Mouse (Mus musculus): ENCODE measurements around the gene Dlgap4. TPM values are rescaled to one million over a fixed set of nuclear protein-coding genes. Genes with fewer than 3 reads are reported as not detected.

Dlgap4 gene
- total RNA-seq, 4 experiments from 2014 or later, result 180 to 193 (median 189) TPM

DNA sequence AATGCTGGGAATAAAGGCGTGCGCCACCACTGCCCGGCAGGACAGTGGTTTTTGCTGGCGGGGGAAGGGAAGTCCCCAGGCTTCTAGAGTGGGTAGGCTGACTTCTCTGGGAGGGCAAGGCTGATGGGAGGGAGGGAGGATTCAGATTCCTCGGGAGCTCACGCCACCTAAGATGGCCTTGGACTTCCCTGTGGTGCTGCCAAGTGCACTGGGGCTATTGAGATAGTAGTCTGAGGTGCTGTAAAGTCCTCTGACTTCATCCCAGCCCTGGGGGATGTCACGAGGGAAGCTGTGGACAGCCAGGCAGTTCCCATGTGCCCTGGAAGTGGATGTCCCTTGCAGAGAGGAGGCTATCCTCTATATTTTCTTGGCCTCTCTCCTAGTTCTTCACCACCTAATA lies 124.5 kb downstream of the Dlgap4 start:
- DNase-seq (ENCODE audit: low spot score in 2 of 2), result no peak

DNA sequence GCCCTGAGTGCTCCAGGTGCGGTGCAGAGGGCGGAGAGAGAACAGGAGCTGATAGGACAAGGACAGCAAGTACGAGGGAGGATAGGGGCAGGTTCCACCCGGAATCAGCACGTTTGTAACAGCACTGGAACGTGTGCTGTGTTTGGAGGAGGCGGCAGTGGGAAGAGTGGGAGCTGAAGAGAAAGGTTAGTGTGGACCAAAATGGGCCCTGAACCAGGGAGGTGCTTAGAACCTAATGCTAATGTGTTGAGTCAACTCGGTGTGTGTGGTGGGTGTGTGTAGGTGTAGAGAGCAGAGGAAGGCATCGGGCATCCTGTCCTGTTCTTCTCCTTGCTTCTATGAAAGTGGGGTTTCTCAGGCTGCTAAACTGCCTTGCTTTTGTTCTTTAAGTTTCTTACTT lies 127.8 kb downstream of the Dlgap4 start:
- DNase-seq (ENCODE audit: low spot score in 2 of 2), result no peak

DNA sequence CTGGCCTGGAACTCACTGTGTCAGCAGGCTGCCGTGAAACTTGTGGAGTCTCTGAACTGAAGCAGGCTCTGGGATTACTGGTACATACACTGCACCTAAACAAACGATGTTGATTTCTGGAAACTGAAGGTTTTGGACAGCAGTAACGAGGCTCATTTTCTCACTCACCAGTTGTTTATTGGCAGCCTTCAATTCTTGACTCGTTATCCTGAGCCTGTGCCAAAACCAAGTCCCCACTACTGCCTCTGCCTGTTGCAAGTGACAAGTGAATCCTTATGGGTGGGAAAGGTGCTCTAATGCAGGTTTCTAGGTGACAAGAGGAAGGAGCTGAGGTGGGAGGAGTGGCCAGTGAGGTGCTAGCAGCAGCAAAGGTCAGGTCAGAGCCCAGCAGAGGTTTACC lies 128.5 kb downstream of the Dlgap4 start:
- DNase-seq (ENCODE audit: low spot score in 2 of 2), result no peak

DNA sequence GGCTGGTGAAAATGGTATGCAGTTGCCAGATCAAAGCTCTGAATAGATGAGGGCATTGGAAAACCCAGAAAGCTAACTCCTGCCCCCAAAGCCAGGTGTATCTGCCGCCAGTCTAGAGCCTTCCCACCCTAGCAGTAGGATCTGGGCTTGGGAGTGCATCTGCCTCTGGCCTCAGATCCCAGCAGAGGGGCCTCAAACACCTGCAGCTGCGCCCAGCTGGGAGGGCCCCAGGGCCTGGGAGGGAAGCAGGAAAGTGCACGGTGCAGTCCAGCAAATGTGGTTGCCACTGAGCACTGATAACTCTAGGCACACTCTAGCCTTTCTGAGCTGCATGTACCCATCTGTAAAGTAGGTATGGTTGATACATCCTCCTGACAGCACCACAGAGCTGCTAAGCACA lies 129.7 kb downstream of the Dlgap4 start:
- no peak for DNase-seq (ENCODE audit: low spot score in 2 of 2)

DNA sequence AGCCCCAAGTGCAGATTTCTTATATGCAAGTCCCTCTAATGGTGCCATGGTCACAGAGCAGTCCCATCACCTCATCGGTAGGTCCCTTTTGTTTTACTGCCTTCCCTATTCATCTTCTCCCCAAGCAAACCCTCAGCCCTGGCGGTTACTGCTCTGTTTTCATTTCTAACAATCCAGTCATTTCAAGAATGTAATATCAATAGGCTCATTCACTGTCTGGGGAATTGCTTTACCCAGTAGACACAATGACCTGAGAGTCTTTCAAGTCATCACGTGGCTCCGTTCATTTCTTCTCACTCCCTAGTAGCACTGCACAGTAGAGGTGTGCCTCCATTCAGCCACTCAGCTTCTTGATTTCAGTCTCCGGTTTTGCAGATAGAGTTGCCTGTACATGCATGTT lies 130.9 kb downstream of the Dlgap4 start:
- DNase-seq (ENCODE audit: low spot score in 2 of 2), result no peak

DNA sequence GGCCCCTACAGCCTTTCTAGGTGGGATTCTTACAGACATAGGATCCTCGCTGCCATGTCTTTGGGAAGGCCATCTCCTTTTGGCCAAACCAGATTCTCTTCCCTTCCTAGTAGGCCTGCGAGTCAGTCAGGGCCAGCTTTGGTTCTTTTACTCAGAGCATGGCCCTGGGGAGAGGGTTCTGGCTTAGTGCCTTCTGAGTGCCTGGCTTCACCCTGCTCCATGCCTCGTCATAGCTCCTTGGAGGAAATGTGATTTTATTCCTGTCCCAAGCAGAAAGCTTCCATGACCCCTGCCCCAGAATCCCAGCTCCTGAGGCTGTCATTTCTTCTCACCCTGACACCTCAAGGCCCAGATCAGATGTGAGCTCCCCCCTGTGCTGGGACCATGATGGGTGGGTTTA lies 133.8 kb downstream of the Dlgap4 start:
- DNase-seq (ENCODE audit: low spot score in 2 of 2), result no peak

DNA sequence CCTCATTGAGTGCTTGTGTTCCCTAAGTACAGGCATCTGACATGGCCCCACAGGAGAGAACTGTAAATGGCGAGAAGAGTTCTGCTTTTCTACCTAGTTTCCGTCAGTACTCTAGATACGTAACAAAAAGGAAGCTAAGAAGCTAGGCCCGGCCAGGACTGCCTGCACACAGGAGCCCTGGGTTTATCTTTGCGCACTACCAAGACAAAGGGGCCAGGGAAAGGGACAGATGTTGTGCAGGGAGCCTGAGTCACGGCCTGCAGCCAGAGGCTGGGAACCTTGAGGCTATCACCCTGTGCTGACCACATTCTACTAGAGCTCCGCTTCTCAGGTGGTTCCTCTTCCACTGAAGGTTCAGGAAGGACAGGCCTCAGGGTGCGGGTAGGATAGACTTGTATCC lies 136.2 kb downstream of the Dlgap4 start:
- DNase-seq (ENCODE audit: low spot score in 2 of 2), result no peak

DNA sequence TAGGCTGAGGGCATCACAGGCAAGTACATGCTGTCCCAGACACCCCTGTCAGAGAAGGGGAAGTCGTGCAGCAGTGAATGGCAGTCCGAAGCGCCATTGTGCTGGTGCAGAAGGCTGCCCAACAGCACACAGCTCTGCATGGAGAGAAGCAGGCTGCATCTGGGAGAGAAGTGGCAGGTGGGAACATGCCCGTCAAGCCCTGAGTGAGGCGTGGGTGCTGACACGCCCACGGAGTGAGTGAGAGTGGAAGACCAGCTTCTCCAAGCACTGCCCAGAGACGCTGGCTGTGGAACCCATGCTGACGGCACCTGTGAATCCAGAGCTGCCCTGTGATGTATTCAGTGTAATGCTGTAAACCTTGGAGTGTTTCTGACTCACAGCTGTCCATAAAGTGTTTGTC lies 143.4 kb downstream of the Dlgap4 start:
- DNase-seq (ENCODE audit: low spot score in 2 of 2), result no peak

DNA sequence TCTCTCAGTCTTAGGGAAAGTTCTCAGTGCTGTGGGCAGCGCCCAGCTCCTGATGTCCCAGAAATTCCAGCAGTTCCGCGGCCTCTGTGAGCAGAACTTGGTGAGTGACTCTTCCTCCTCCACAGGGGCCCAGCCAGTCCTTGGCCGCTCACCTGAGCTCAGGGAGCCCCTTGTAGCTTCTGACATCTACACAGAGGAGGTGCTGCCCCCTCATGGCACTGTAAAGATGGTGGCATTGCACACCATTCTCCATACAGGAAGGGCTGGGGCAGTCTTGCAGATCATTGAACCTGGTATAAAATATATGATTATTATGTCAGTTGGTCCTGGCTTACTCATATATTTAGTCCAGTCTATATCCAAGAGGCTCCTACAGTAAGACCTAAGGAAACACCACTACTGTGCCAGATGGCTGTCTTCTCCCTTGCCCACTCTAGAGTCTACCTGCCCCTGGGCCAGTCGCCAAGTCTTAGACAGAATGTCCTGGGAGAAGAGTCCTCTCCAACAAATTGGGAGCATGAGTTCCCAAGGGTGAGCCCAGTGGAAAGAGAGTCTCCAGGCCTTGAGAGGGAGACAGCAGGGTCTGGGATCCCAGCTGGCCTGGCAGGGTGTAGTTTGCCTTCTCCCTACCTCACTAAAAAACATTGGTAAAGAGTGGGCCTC lies 147.5 kb downstream of the Dlgap4 start:
- DNase-seq (ENCODE audit: low spot score in 2 of 2), result no peak

DNA sequence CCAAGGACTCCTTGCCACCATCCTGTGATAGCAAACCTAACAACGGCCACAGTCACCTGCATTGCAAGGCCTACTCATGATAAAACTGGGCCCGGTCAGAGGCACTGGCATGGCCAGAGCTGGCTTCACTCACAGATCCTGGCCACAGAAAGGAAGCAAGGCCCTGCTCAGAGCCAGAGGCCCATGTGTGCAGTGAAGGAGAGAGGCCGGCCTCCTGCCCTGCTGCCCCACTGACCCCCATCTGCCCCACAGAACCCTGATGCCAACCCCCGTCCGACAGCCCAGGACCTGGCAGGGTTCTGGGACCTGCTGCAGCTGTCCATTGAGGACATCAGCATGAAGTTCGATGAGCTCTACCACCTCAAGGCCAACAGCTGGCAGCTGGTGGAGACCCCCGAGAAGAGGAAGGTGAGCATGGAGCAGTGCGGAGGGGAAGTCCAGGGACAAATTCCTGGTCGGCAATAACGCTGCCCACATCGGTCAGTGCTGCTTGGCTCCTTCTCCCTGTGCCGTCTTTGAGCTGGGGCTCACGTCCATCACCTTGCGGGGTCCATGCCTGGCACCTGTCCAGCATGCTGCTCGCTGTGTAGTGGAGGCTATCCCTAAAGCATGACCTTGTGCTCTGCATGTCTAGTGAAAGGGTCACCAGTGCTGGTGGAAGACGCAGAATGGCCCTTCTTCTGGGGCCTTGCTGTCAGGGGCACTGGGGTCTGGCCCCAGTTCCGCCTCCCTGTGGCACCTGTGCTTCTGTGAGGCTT lies 148.2 kb downstream of the Dlgap4 start:
- no peak for DNase-seq (ENCODE audit: low spot score in 2 of 2)

DNA sequence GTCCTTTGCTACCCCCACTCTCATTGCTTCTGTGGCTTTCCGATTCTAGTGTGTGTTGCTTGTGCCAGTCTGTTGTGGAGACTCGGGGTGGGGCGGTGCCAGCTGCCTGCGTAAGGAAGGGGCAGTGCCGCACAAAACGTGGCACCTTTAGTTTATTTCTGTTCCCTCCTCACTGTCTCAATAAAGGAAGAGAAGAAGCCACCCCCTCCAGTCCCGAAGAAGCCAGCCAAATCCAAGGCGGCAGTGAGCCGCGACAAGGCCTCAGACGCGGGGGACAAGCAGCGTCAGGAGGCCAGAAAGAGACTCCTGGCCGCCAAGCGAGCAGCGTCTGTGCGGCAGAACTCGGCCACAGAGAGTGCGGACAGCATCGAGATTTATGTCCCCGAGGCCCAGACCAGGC lies 149.0 kb downstream of the Dlgap4 start:
- DNase-seq (ENCODE audit: low spot score in 2 of 2), result no peak

DNA sequence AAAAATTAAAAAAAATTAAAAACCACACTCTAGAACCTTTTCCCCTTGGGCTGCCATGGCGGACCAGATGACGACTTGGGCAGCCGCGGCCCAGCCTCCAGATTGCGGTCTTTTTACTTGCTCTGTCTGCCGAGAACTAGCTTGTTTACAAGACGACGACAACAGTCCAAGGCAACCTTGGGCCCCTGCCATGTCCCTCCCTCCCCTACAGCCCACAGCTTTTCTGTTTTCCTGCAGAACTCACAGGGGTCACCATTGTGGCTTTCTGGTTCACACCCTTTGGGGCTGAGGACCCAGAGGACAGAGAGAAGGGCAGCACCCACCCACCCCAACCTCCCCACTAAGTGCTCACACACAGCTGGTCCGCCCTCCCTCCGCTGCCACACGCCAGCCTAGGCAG lies 149.6 kb downstream of the Dlgap4 start:
- DNase-seq (ENCODE audit: low spot score in 2 of 2), result no peak

DNA sequence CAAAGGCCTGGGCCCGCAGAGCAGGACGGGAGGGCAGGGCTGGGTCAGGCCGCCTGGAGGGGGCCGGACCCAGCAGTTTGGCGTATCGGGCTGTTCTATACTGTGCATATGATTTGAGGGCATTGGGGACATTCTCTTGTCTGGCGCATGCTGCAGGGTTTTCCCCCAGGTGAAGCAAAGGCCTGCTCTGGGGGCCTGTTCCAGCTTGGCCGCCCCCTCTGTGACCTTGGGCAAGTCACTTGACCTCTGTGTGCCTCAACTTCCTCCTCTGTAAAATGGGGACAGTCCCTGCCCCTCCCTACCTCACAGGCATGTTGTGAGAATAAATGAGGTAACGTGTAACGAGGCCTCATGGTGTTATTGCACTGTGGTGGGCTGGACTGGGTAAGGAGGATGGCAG lies 150.5 kb downstream of the Dlgap4 start:
- DNase-seq (ENCODE audit: low spot score in 2 of 2), result no peak

DNA sequence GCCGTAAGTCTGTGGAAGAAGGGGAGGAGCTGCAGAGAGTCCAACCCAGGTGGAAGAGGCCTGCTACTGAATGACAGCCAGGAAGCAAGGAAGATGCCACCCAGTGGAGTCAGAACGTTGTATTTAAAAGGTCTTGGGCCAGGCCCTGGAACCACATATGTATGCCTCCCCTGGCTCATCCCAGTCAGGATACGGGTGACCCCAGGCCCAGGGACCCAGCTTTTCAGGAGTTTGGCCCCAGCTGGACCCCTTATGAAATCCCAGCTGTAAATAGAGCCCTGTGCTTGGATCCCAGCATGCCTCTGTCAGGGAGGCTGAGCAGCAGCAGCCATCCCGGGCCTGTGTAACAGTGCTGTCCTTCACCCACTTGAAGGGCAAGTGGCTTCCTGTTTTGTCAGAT lies 151.2 kb downstream of the Dlgap4 start:
- DNase-seq (ENCODE audit: low spot score in 2 of 2), result no peak

DNA sequence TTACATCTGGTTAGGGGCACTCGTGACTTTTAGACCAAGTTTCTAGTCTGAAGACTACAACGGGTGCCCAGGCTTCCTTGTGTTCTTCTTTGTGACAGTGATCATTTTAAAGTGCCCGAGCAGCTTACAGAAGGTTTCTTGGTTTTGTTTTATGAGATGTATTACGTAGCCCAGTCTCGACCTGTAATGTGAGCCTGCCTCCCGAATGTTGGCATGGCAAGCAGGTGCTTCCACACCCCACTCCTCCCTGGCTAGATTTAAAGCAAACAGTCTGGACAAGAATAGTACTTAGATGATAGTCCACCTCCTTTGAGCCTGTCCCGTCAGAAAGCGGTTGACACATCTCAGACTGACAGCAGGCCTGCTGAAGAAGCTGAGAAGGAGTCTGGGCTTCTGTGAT lies 152.1 kb downstream of the Dlgap4 start:
- DNase-seq (ENCODE audit: low spot score in 2 of 2), result no peak

DNA sequence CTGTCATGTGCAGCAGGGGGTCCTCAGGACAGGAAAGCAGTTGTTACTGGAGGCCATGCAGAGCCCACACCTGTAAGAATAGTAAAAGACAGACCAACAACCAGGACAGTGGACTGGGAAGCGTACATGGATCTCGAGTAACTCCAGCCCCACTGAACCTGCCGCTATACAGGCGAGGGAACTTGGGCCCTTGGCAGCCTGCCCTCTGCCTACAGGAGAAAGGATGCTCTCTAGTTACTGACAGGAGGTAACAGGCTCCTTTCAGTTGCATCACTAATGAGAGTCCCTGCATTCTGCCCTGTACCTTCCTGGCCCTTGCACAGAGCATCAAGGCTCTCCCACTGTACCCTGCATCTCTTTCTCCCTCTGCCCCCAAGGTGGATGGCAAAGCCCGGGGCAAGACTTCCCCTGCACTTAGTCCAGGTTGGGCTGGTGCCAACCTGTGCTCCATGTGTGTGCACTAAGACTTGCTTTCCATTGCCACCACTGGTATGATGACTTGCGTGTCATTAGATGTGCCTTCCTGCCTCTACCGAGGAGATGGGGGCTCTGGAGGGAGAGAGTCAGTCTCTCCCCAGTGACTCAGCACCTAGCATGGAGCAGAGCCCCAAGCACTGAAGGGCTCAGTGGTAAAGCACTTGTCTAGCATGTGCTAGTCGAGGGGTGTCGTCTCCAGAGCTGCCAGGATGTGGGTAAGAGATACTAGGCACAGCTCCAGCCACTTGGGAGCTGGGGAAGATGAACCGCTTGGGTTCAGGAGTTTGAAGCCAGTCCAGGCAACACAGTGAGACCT lies 152.9 kb downstream of the Dlgap4 start:
- DNase-seq (ENCODE audit: low spot score in 2 of 2), result no peak

DNA sequence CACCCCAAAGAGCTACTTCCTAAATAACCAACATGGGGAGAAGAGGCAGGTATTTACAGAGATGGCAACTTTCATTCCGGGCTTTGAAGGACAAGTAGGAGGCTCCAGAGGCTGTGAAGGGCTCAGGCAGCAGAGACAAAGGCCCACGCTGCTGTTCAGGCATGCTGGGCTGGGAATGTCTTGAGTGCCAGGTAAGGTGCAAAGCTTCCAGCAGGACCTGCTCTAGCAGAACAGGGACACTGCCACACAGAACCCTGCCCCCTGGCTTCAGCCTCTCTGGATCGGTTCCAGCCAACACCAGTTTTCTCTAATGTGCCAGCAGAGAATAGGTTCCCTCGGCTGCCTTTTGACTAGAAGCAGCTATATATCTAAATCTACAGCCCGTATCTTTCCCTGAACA lies 153.6 kb downstream of the Dlgap4 start:
- no peak for DNase-seq (ENCODE audit: low spot score in 2 of 2)

DNA sequence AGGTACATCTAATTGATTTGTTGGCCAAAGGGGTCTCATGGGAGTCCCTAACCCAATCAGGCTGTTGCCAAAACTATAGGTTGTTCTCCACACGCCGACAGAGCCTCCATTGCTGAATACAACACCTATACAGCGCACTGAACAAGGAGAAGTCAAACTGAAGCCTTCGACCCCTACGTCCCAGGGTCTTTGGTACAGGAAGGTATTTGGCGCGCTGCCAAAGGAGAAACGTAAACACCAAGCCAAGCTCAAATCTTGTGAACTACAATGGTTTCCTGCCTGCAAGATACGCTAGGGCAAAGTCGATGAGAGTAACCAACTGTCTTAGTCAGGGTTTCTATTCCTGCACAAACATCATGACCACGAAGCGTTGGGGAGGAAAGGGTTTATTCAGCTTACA lies 155.8 kb downstream of the Dlgap4 start:
- DNase-seq (ENCODE audit: low spot score in 2 of 2), result no peak

DNA sequence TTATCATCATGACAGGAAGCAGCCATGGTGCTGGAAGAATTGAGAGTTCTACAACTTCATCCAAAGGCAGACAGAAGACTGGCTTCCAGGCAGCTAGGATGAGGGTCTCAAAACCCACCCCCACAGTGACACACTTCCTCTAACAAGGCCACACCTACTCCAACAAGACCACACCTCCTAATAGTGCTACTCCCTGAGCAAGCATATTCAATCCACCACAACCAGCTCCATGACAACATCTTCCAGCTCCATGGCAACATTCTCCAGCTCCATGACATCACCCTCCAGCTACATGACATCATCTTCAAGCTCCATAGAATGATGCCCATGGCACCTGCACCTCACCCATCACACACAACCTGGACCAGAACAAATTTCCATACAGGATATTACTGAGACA lies 160.0 kb downstream of the Dlgap4 start:
- DNase-seq (ENCODE audit: low spot score in 2 of 2), result no peak

DNA sequence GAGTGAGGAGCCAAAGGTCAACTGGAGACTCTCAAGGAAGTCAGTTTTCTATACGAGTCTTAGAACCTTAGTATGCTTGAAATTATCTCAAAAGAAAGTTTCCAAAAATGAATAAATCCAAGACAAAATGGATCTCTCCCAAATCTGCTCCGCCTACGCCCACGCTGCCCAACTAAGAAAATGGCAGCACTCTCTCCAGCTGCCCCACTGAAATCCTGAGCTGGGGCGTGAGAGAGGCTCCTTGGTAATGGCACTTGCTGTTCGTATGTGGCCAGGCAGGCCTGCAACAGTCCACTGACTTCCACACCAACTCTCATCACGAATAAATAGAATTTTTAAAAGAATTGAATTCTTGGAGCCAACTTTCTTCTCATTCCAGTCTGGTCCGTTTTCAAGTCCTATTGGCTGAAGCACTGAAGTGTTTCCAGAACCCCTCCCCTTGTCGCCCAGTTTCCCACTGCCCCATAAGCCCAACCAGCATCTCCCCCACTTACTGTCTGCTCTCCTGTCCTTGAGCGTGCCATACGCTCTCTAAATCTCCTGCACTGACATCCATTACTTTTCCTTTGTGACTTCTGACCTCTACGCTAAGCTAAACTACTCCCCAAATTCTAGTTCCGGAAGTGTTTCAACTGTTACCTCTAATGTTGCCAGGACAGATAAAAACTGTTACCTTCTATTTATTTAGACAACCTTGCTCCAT lies 160.7 kb downstream of the Dlgap4 start:
- DNase-seq (ENCODE audit: low spot score in 2 of 2), result no peak

DNA sequence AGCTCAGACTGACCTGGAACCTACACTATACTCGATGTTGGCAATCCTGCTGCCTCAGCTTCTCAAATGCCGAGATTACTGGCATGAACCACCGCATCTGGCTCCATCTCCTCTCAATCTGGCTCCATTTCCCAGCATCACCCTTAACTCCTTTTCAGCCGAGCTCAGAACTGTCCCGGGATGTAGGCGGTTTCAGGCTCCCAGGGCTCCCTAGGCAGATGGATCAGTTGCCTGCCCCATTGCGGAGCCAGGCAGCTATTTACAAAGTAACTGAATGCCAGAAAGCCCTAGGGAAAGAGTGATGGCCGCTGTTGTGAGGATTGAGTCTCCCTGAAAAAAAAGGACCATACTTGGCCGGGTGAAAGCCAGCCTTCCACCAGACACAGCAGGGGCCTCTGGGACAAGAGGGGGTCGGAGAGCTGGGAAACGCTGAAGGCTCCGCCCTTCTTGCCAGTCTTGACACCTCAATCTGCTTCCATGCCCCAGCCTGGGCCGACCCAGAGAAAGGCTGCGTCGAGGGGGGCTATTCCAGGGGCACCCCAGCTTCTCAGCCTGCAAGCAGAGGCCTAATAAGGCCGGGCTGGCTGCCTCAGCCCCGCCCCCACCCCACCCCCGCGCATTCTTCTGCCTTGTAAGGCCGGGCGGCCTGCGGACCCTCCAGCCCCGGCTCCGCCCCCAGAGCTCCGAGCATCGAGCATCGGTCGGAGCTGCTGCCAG lies 161.4 kb downstream of the Dlgap4 start, which contains the start of gene Myl9:
TSS of gene Myl9 (plus strand) at position 683 of the 717 bp plus-strand sequence.
- no peak for DNase-seq (ENCODE audit: low spot score in 2 of 2)
